Mouse (Mus musculus) stomach, postnatal 0 days (tissue): ENCODE measurements around the gene Srrm2. TPM values are rescaled to one million over a fixed set of nuclear protein-coding genes. Genes with fewer than 3 reads are reported as not detected.
A peak's percentile ranks its signal among the peaks of the same experiment; 100 is the strongest.

Experiments
- ATAC-seq: fragments of 200-750 bp; cut with Nextera tagmentation; 2 replicates; pipeline ENCODE4 v1.8.0; 2017; ENCODE audit not compliant: low FRiP score, low TSS enrichment
- DNase-seq: peaks from one replicate; pipeline ENCODE4 v3.0.0-alpha.2; 2016; ENCODE audit warnings: low spot score
- H3K27ac ChIP-seq: fragments of 300-500 bp; sonication (generic); replicated peaks from 2 replicates; pipeline ENCODE4 v1.5.1; 2014; ENCODE audit warnings: mild to moderate bottlenecking, control low read depth
- H3K27me3 ChIP-seq: fragments of 300-500 bp; sonication (generic); 2 replicates; pipeline ENCODE4 v1.6.1; 2014; ENCODE audit warnings: low read length; ENCODE audit not compliant: control insufficient read depth, insufficient read depth
- H3K36me3 ChIP-seq: fragments of 300-500 bp; sonication (generic); 2 replicates; pipeline ENCODE4 v1.6.1; 2014; ENCODE audit warnings: low read length, mixed read lengths; ENCODE audit not compliant: control insufficient read depth, insufficient read depth
- H3K4me1 ChIP-seq: fragments of 300-500 bp; sonication (generic); replicated peaks from 2 replicates; pipeline ENCODE4 v1.6.1; 2014; ENCODE audit warnings: antibody characterized with exemption; ENCODE audit not compliant: control insufficient read depth, insufficient read depth
- H3K4me2 ChIP-seq: fragments of 300-500 bp; sonication (generic); replicated peaks from 2 replicates; pipeline ENCODE4 v1.6.1; 2014; ENCODE audit warnings: low read depth, mild to moderate bottlenecking, control low read depth, moderate library complexity
- H3K4me3 ChIP-seq: fragments of 300-500 bp; sonication (generic); 2 replicates; pipeline ENCODE4 v1.5.1; 2014; ENCODE audit warnings: low read depth, low read length, control low read depth
- H3K9ac ChIP-seq: fragments of 300-500 bp; sonication (generic); 2 replicates; pipeline ENCODE4 v1.6.1; 2014; ENCODE audit warnings: mild to moderate bottlenecking, low read length, control low read depth, mixed read lengths
- H3K9me3 ChIP-seq: fragments of 300-500 bp; sonication (generic); 2 replicates; pipeline ENCODE4 v1.6.1; 2016; ENCODE audit warnings: low read length; ENCODE audit not compliant: control insufficient read depth
- CTCF ChIP-seq: IDR thresholded peaks from 2 replicates; pipeline ENCODE4 v1.5.1; 2016; ENCODE audit warnings: antibody characterized with exemption, low read depth, mild to moderate bottlenecking, moderate library complexity
- EP300 ChIP-seq: optimal IDR thresholded peaks from 2 replicates; pipeline ENCODE3; 2016; ENCODE audit warnings: antibody characterized with exemption
- whole genome bisulfite sequencing: fragments of 180-500 bp; shearing (Covaris S2); extraction: QIAGEN DNeasy Blood & Tissue Kit; methylation state at CpG from one replicate; pipeline ENCODE4 v1.1.7; 2014; 5-methylcytosine and 5-hydroxymethylcytosine counted together
- polyA plus RNA-seq: library from polyadenylated mRNA; unstranded; fragments of >200 nt; fragmentation: Nextera tagmentation; extraction: Ambion mirVana; gene quantifications from 2 replicates; pipeline ENCODE4 v1.2.1, GENCODE M21; 2015

Gene Srrm2
- polyA plus RNA-seq, 1 experiment from 2014 or later, result 211 TPM

DNA sequence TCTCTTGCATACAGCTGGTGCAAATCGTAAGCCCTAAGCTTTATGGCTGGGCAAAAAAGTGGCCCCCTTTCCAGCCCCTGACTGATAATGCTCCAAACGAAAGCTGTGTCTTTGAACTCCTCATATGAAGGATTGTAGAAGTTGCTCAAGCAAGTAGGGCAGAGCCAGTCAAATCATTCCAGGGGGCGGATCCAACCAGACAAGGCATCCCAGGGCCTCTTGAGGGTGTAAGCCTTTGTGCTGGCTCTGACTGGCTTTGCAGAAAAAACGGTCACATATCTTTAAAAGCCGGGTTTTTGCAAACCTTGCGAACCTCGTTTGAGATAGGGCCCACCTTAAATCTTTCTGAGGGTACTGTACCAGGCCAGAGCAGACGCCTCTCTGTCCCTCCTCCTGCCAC lies 46.3 kb upstream of the Srrm2 start:
- Histone ChIP-seq H3K4me3 (no peak overlapping the region), H3K4me2 (no peak overlapping the region), H3K9me3 (no peaks in the 10 kb centered on the region), H3K36me3 (no peaks in the 10 kb centered on the region), H3K27ac (no peak overlapping the region), H3K4me1 (peaks cover 15% of the 10 kb centered on the region; the same call in 1 of the 2 replicates), H3K27me3 (peaks cover 8% of the 10 kb centered on the region; the same call in 1 of the 2 replicates), H3K9ac (no peak overlapping the region)
- no peak for DNase-seq
- ATAC-seq, result no peak
- 34% methylated on average over 8 of the region's 8 CpGs for WGBS
- TF ChIP-seq EP300 (no peak), CTCF (no peak)

GRCm38 (mm10) chr17:23744651-23745050 lies 45.7 kb upstream of the Srrm2 start:
- 12% methylated on average over 14 of the region's 14 CpGs for WGBS
- H3K4me3 ChIP-seq, result no peak overlapping the region
- peak overlapping the region; percentile 43; the same call in 1 of the 2 replicates for H3K4me2 ChIP-seq
- DNase-seq (peak; percentile 33), ATAC-seq (no peak)
- H3K27ac ChIP-seq, result no peak overlapping the region
- H3K36me3 ChIP-seq, result no peaks in the 10 kb centered on the region
- H3K9ac ChIP-seq, result no peak overlapping the region
- H3K9me3 ChIP-seq, result no peaks in the 10 kb centered on the region
- TF ChIP-seq EP300 (no peak), CTCF (no peak)
- peaks cover 17% of the 10 kb centered on the region; the same call in 1 of the 2 replicates for H3K4me1 ChIP-seq
- H3K27me3 ChIP-seq, result peaks cover 8% of the 10 kb centered on the region; the same call in 1 of the 2 replicates

- Histone ChIP-seq H3K4me3 (peak within 1 kb of the TSS; percentile 14), H3K4me1 (peaks cover 16% of the 10 kb centered on the region; the same call in 1 of the 2 replicates), H3K4me2 (peak within 1 kb of the TSS; percentile 43), H3K36me3 (no peaks in the 10 kb centered on the region), H3K27me3 (peaks cover 8% of the 10 kb centered on the region; the same call in 1 of the 2 replicates), H3K27ac (no peak within 1 kb of the TSS), H3K9me3 (no peaks in the 10 kb centered on the region), H3K9ac (no peak within 1 kb of the TSS)
- TF ChIP-seq EP300 (no peak), CTCF (no peak)
- 2% methylated on average over 38 of the region's 45 CpGs for WGBS
- no peak for ATAC-seq
- DNase-seq, result no peak
These were observed 44.8 kb upstream of the Srrm2 start, which contains the start of gene Kremen2 for GRCm38 (mm10) chr17:23745301-23746251. Kremen2 (minus strand) TSS chr17:23745833.

DNA sequence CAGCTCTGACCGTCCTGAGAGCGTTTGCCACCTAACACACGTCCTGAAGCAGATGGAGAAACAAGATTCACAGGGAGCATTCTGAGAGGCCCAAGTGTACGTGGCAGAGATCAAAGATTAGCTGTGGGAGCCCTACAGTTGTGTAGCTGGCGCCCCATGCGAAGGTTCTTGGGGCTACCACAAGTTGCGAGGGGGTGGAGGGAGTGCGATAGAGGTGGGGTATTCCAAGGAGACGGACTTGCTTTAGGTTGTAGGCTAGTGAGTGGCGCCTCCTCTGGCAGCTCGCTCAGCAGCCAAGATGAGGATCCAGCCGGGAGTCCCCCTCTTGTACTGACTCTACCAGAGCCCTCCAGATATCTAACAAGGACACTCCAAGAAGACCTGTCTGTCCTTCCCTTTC lies 44.0 kb upstream of the Srrm2 start:
- Histone ChIP-seq H3K9me3 (no peaks in the 10 kb centered on the region), H3K36me3 (no peaks in the 10 kb centered on the region), H3K4me1 (peaks cover 15% of the 10 kb centered on the region; the same call in 1 of the 2 replicates), H3K27ac (no peak overlapping the region), H3K27me3 (peaks cover 6% of the 10 kb centered on the region; the same call in 1 of the 2 replicates), H3K4me2 (peak overlapping the region; percentile 43), H3K4me3 (peak overlapping the region; percentile 14; the same call in 1 of the 2 replicates), H3K9ac (no peak overlapping the region)
- WGBS, result 15% methylated on average over 12 of the region's 12 CpGs
- peak; percentile 38 for DNase-seq
- peak; percentile 48 for TF ChIP-seq CTCF
- TF ChIP-seq EP300, result no peak
- ATAC-seq, result no peak

GRCm38 (mm10) chr17:23746767-23747166 lies 43.6 kb upstream of the Srrm2 start:
- TF ChIP-seq EP300, result no peak
- no peak for TF ChIP-seq CTCF
- no peak overlapping the region for H3K9ac ChIP-seq
- no peaks in the 10 kb centered on the region for H3K36me3 ChIP-seq
- no peak overlapping the region for H3K4me2 ChIP-seq
- no peak for ATAC-seq
- H3K9me3 ChIP-seq, result no peaks in the 10 kb centered on the region
- H3K4me1 ChIP-seq, result peaks cover 15% of the 10 kb centered on the region; the same call in 1 of the 2 replicates
- peaks cover 6% of the 10 kb centered on the region; the same call in 1 of the 2 replicates for H3K27me3 ChIP-seq
- WGBS, result 76% methylated on average over 3 of the region's 3 CpGs
- no peak overlapping the region for H3K27ac ChIP-seq
- DNase-seq, result no peak
- no peak overlapping the region for H3K4me3 ChIP-seq
